Mouse (Mus musculus): ENCODE results near the gene Sirt6. TPM values are rescaled to one million over a fixed set of nuclear protein-coding genes. Genes with fewer than 3 reads are reported as not detected.

Gene Sirt6
- total RNA-seq, 2 experiments from 2014 or later, result 17.3 to 24.7 TPM

GRCm38 (mm10) chr10:81626101-81626993 is 1.2 kb downstream of the Sirt6 start:
- DNase-seq, result no peak

GRCm38 (mm10) chr10:81623441-81623840 is 4.2 kb downstream of the Sirt6 start:
- DNase-seq, result no peak

GRCm38 (mm10) chr10:81620786-81621185 is 6.8 kb downstream of the Sirt6 start:
- DNase-seq, result no peak

DNA sequence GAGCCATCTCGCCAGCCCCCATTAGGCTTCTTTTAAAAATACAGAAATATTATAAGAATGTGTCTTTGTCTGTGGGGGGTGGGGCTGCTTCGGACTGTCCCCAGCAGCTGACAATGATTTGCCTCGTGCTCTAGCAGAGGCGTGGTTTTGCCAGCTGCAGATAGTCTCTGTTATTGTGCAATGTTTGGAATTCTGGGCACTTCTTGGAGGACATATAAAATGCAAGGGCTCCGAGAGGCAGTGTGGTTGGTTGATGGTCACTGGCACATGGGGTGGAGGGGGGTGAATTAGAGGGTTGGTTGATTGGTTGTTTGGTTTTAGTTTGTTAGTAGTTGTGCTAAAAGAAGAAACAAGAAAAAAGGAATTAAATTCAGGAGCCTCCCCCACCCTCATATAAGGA is 7.6 kb downstream of the Sirt6 start:
- no peak for DNase-seq

GRCm38 (mm10) chr10:81615486-81615885 is 12.1 kb downstream of the Sirt6 start:
- DNase-seq, result no peak

DNA sequence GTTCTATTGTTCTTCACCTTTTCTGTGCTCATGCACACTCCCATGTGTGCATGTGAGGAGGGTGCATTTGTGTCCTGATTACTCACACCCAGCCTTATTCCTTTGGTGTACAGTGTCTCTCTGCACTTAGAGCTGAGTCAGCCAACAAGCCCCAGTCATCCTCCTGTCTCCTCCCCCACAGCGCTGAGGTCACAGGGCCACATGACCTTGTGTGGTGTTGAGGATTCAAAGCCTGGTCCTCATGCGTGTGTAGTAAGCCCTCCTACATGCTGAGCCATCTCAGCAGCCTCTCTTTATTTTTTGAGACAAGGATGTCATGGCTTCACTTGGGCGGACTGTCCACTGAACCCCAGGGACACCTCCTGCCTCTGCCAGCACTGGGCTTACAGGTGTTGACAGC is 14.8 kb downstream of the Sirt6 start:
- DNase-seq, result no peak

- DNase-seq, result no peak
These were observed 19.3 kb downstream of the Sirt6 start for GRCm38 (mm10) chr10:81608308-81608707.

GRCm38 (mm10) chr10:81605974-81606751 is 21.4 kb downstream of the Sirt6 start, which contains the start of gene BC025920:
TSS of gene BC025920 (plus strand) at chr10:81606270.
- DNase-seq, result peak; percentile 96

- DNase-seq, result no peak
These were observed 22.0 kb downstream of the Sirt6 start for GRCm38 (mm10) chr10:81605666-81605973.

DNA sequence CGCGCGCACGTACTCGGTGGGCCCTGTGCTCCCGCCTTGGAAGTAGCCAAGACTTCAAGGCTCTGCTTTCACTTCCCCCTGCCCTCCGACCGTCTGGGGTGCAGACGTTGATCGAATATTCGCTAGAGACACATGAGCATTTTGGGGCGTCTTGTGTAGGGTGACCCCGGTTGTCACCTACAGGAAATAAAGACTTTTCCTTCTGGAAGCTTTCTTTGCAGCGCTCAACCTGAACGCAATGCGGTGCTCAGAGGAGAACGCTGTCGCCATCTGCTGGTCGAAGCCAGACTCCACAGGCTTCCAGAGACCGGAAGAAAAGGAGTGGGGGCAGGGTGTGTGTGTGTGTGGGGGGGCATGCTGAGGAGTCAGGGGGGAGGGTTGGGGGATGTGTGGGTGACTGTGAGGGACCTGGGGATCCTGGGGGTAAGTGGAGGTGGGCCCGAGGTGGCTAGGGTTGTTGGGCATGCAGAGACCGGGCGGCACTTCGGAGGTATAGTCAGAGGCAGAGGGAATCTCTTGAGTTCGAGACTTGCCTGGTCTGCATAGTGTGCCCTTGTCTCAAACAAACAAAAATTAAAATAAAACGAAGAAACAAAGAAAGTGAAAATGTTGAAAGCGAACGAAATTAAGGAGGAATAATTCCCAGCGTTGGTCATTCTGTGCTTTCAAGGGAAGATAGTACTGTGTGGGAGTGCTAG is 22.5 kb downstream of the Sirt6 start:
- DNase-seq, result peak; percentile 90

GRCm38 (mm10) chr10:81604019-81604967 is 23.3 kb downstream of the Sirt6 start:
- no peak for DNase-seq

DNA sequence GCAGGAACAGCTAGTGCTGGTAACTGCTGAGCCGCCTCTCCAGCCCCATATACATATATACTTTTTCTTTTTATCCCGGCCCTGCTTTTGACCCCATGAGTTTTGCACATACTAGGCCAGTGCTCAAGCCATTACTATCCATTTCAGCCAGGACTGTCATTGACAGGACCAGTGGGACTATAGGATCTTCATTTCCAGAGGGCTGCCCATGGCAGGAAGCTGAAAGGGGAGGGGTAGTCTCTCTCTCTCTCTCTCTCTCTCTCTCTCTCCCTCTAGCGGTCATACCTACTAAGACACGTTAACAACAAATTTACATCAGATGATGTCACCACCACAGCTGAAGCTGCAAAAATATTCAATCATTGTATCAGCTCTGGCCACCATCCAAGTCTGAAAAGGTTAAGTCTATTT is 24.9 kb downstream of the Sirt6 start:
- DNase-seq, result no peak

DNA sequence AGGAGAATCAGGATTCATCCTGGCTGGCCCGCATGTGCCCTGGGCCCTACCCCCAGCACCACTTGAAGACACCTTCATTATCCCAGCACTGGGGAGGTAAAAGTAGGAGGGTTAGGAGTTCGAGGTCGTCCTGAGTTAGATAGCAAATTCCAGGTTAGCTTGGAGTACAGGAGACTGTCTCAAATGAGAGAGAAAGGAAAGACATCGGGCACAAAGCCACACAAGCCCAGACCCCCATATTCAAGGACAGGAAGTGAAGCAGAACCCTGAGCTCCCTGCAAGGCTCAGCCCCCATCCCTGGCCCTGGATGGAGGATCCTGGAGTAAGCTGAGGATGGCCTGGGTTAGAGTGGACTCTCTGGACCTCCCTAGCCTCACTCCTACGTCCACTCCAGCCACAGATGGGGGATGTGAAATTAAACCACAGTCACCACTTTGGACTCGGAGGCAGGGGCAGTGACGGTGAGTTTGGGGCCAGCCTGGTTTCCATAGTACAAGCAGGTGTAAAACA is 26.1 kb downstream of the Sirt6 start:
- no peak for DNase-seq

- peak; percentile 98 for DNase-seq
These were observed 26.8 kb downstream of the Sirt6 start, which contains the start of gene Tle6 for GRCm38 (mm10) chr10:81600738-81601203. TSS of gene Tle6 (minus strand) at chr10:81601073.

GRCm38 (mm10) chr10:81600096-81600495 is 27.5 kb downstream of the Sirt6 start:
- DNase-seq, result no peak

DNA sequence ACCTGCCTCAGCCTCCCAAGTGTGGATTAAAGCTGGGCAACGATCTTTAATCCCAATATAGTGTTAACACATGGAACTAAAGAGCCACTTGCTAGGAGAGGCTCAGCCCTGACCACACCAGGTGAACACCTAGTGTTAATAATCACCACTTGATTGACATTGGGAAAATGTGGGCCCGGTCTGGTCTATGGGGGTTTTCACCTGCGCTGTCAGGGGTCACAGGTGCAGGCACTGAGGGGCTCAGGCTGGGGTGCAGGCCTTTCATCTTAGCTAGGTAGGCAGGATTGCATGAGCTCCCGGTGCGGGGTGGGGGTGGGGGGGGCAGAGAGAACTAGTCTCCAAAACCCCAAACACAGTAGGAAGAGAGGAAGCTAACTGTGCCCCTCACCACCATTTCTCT is 28.0 kb downstream of the Sirt6 start:
- DNase-seq, result no peak

DNA sequence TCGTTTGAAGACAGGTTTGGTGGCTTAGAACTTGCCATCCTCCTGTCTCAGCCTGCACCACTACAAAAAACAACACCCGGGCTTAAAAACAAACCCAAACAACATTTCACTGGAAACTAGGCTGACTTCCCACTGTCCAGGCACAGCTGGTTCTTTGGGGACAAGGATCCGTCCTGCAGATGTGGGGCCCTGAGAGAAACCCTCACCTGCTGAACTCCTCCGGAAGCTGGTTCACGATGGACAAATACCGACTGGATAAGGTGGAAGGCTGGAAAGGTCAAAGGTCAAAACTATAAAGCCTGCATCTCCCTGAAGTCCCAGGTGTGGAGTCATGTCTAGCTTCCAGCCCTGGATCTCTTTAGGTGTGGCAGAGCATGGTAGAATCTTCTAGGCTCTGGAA is 28.7 kb downstream of the Sirt6 start:
- no peak for DNase-seq

GRCm38 (mm10) chr10:81598342-81598741 is 29.3 kb downstream of the Sirt6 start:
- no peak for DNase-seq

GRCm38 (mm10) chr10:81597137-81597950 is 30.3 kb downstream of the Sirt6 start:
- peak; percentile 77 for DNase-seq

GRCm38 (mm10) chr10:81596611-81597010 is 31.0 kb downstream of the Sirt6 start:
- DNase-seq, result peak; percentile 77
